Mouse (Mus musculus): ENCODE data around the gene Aagab.

Gene Aagab

DNA sequence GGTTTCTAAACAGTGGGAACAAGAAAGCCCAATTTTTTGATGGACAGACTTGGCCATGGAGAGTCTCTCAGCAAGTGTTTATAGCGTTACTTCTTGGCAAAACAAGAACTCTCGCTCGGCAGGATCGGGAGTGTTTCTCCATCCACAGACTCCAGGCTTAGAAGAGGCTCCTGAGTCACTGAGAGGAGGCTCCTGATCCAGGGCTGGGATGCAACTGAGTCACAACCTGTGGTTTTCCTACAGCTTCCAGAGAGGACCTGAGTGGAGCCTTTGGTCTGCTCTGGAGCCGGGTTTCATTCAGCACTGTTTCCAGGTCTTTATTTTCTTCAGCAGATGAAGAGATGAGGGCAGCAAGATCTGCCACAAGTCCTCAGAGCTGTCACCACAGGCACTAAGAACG lies 5.5 kb downstream of the Aagab start:
- DNase-seq: no peak

DNA sequence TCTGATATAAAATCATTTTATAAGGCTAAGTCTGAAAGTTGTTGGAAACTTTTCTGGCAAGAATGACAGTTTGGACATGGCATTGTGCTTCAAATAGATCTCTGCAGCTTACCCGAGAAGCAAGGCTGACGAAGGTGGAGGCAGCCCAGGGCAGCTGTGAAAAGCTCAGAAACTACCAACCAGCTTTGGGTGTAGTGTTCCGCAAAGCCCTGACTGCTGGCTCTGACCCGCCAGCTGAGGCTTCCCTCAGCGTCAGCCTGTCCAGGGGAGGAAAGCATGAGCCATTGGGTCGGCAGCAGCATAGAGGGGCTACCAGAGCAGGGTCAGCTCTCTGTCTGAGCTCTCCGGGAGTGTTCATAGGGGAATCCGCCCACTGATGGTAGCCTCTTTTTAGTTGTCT lies 6.8 kb downstream of the Aagab start:
- peak; percentile 7 for DNase-seq

DNA sequence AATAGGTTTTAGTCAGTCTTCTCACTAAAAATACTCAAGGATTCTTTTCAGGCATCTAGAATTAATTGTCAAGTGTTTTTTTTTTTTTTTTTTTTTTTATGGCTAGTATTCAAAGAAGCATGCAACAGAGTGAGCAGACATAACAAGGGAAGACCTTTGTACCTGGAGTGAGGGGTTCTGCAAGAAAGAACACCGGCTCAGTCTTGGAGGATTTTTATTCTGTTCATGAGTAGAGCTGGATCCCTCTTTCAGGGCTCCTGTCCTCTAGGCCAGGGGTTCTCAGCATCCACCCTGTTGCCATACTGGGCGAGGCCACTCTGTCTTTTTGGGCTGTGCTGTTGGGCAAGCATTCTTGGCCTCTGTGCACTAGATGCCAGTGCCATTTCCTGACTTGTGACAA lies 7.3 kb downstream of the Aagab start:
- DNase-seq: peak; percentile 14

DNA sequence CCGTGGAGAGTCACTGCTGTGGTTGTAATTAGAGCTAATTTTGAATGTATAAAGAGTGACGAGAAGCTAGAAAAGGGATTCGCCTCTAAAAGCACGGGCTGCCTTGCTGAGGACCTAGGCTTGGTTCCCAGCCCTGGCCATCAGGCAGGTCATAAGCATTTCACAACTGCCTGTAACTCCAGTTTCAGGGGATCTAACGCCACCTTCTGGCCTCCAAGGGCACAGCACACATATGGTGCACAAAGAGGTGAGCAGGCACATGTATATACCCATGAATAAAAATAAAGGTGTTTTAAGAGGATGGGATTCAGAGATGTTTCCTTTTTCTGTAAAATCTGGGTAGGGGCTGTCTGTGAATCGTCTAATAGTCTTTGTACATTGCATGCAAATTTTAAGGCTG lies 7.8 kb downstream of the Aagab start:
- no peak for DNase-seq

- DNase-seq: peak; percentile 55
Observed at GRCm38 (mm10) chr9:63610841-63611366, 8.4 kb downstream of the Aagab start.

DNA sequence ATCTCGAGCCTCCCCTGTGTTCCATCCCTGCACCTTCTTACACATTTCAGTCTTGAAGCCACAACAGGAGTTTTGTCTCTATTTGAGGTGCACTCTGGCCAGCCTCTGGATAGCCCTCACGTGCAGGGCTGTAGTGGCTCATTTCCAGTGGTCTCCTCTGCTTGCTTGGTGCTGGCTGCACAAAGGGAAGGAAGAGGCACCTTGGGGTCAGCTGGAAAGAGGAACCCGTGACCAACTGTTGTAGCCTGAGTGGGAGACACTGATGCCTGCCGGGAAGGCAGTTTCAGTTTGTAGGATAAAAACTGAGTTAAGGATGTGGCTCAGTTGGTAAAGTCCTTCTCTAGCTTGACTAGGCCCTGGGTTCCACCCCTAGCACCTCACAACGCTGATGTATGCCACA lies 9.5 kb downstream of the Aagab start:
- peak; percentile 32 for DNase-seq

DNA sequence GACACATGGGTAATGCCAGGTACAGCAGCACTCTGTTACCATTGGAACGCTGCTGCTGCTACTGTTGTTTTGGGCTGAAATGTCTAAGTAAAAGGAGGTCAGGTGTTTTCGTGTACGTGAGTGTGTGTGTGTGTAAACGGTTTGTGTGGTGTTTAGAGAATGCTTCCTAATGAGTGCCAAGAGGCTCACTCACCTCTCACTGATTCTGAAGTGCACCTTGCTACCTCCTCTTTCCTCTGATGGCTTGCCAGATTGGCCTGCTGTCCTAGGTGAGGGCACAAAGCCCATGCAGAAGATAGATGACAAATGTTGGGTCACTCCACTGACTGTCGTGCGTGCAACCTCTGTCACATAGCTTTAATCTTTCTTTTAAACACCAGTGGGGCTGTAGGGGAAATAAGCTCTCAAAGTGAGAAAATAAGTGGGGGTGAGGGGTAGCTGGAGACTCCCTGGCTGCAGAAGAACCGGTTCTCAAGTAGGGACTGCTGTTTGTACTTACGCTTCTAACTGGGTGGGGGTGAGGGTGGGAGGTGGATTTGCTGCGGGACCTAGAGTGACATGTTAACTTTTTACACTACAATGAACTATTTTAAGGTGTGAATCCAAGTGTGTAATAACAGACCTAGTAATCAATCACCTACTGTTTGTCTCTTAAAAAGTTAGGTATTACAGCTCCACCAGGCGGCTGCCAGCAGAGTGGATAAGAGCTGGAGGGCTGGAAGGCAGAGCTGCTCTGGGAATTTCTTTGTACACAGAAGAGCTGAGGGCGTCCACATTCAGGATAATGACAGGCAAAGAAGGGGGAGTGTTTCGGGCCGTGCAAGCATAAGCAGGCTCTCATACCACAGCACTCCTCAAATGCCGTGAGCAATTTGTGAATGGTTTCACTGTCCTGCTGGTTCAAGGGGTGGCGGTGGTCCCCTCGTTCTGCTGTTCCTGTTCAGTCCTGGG lies 10.4 kb downstream of the Aagab start:
- DNase-seq: peak; percentile 29

- peak; percentile 36 for DNase-seq
Observed at GRCm38 (mm10) chr9:63613569-63613968, 11.1 kb downstream of the Aagab start.

GRCm38 (mm10) chr9:63614018-63614985 lies 11.8 kb downstream of the Aagab start:
- no peak for DNase-seq

DNA sequence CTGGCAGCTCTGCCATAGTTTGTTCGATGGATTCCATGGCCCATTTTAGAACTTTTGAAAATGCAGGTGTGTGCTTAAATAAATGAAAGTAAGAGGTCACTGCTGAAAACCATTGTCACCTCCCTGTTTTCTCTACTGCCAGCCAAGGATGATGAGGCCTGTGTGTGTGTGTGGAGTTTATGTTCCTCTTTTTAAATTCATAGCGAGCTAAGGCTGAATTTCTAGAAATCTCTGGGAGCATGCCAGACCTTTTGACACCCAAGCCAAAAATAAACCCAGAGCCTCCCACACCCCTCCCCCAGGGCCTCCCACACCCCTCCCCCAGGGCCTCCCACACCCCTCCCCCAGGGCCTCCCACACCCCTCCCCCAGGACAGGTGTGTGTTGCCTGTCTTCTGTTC lies 15.5 kb downstream of the Aagab start:
- no peak for DNase-seq

GRCm38 (mm10) chr9:63623895-63624569 lies 21.6 kb downstream of the Aagab start:
- DNase-seq: no peak

- DNase-seq: no peak
Observed at GRCm38 (mm10) chr9:63625090-63625756, 22.8 kb downstream of the Aagab start.

GRCm38 (mm10) chr9:63632045-63632444 lies 29.6 kb downstream of the Aagab start:
- no peak for DNase-seq

DNA sequence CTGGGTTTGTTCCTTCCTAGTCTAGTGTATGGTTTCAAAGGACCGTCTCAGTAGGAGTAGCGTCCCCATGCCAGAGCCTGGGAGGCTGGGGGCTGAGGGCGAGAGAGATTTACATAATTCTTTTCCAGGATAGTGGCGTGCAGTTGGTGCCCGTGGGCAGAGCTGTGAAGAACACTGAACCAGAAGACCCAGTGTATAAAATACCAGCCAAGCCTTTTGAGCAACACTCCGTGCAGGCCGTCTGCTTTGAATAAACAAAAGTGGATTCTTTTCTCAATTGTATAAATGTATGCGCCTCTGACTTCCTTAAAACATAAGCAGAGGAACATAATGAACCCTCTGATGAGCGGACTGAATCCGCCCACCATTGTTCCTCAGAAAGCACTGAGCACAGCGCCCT lies 30.5 kb downstream of the Aagab start:
- DNase-seq: no peak

- no peak for DNase-seq
Observed at GRCm38 (mm10) chr9:63633334-63633733, 30.9 kb downstream of the Aagab start.

DNA sequence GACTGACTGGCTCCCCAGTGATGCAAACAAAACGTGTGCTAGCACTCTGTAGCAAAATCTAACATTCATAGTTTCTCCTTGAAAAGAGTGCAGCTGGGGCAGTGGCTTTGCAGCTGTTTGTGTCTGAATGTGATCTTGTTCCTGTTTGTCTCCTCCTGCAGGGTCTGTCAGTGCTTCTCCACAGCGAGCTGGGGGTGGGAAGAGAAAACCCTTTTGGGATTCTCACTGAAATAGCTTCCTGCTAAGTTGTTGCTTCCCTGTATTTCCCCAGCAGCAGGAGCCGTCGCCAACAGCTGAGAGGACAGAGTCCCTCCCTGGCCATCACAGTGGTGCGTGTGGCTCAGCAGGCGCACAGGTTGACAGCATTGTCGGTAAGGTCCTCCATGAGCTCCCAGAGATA lies 33.7 kb downstream of the Aagab start:
- DNase-seq: no peak

DNA sequence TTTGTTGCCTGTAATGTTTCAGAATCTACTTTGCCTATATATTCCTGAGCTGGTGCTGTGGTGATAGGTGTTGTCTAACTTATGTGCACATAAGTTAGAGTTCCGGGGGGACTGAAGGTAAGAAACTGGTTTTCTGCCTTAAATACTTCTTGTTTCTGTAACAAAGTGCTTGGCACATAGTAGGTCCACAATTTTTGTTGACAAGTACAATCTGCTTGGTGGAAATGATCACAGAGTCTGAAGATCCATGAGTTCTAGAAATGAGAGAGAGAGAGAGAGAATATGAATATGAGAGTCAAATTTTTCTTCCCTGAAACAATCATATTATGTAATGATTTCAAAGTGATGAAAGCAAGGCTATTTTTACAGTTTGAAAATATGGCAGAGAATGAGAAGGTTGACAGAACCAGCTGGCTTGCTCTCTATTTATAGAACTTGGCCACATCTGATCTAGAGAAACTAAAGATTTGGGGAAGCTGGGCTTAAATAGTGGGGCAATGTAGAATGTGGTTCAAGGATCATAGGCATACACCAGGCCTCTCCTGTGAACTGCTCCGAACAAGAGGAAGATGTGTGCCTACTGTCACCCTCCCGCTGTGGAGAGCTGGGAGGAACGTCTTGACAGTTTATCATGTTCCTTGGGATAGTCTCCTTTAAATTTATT lies 39.7 kb downstream of the Aagab start:
- no peak for DNase-seq

- no peak for DNase-seq
Observed at GRCm38 (mm10) chr9:63644011-63644410, 41.6 kb downstream of the Aagab start.

DNA sequence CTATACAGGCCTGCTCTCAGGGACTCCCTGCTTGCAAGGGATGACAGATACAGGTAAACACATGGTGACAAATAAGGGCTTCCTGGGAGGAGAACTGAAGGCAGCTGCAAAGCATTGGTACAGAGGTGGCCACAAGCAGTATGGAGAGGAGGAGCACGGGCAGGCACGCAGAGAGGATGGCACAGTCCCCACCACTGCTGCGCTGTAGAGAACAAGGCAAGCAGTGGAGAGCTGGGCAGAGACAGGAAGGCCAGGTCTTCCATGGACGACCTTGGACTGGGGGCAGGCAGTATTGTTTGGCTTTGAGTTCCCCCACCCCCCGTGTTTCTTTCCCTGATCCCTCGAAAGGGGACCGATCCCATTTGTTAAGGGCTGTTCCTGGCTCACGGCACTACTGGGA lies 42.6 kb downstream of the Aagab start:
- DNase-seq: no peak

GRCm38 (mm10) chr9:63647581-63648519 lies 45.4 kb downstream of the Aagab start:
- DNase-seq: peak; percentile 77
